Mouse (Mus musculus): ENCODE measurements at regions not wholly inside any gene's neighbourhood (a gene's known extent, or its start where the extent isn't known, plus 50 kb on each side); places are given as distances from the start of the nearest gene placed in this dataset.

- no peak for DNase-seq (ENCODE audit: low spot score in 2 of 2)
Measured at GRCm38 (mm10) chr13:28528898-28529511, 271.7 kb downstream of the Gm11361 start.

- no peak for DNase-seq (ENCODE audit: low spot score in 2 of 2)
Measured at GRCm38 (mm10) chr13:28526299-28526698, 269.0 kb downstream of the Gm11361 start.

GRCm38 (mm10) chr13:28524411-28524810 is 267.1 kb downstream of the Gm11361 start:
- no peak for DNase-seq (ENCODE audit: low spot score in 2 of 2)

- no peak for DNase-seq (ENCODE audit: low spot score in 2 of 2)
Measured at GRCm38 (mm10) chr13:28520127-28520482, 262.8 kb downstream of the Gm11361 start.

- no peak for DNase-seq (ENCODE audit: low spot score in 2 of 2)
Measured at GRCm38 (mm10) chr13:28519383-28520126, 262.2 kb downstream of the Gm11361 start.

- DNase-seq (ENCODE audit: low spot score in 2 of 2), result no peak
Measured at GRCm38 (mm10) chr13:28517161-28517560, 259.8 kb downstream of the Gm11361 start.

GRCm38 (mm10) chr13:28516636-28517035 is 259.3 kb downstream of the Gm11361 start:
- peak; percentile 49 to 61 for DNase-seq (ENCODE audit: low spot score in 2 of 2)

GRCm38 (mm10) chr13:28514245-28514644 is 256.9 kb downstream of the Gm11361 start:
- no peak for DNase-seq (ENCODE audit: low spot score in 2 of 2)

GRCm38 (mm10) chr13:28513336-28513735 is 256.0 kb downstream of the Gm11361 start:
- no peak for DNase-seq (ENCODE audit: low spot score in 2 of 2)

- peak; percentile 96 to 97 for DNase-seq (ENCODE audit: low spot score in 2 of 2)
Measured at GRCm38 (mm10) chr13:28512573-28513334, 255.4 kb downstream of the Gm11361 start.

GRCm38 (mm10) chr13:28508184-28508583 is 250.9 kb downstream of the Gm11361 start:
- DNase-seq (ENCODE audit: low spot score in 2 of 2), result no peak

GRCm38 (mm10) chr13:28507783-28508182 is 250.5 kb downstream of the Gm11361 start:
- DNase-seq (ENCODE audit: low spot score in 2 of 2), result no peak

- DNase-seq (ENCODE audit: low spot score in 2 of 2), result no peak
Measured at GRCm38 (mm10) chr13:28504340-28504739, 247.0 kb downstream of the Gm11361 start.

- DNase-seq (ENCODE audit: low spot score in 2 of 2), result peak; percentile 66 to 71
Measured at GRCm38 (mm10) chr13:28502171-28502570, 244.8 kb downstream of the Gm11361 start.

GRCm38 (mm10) chr13:28500697-28501096 is 243.4 kb downstream of the Gm11361 start:
- no peak for DNase-seq (ENCODE audit: low spot score in 2 of 2)

GRCm38 (mm10) chr13:28497483-28497882 is 240.2 kb downstream of the Gm11361 start:
- DNase-seq (ENCODE audit: low spot score in 2 of 2), result no peak

- no peak for DNase-seq (ENCODE audit: low spot score in 2 of 2)
Measured at GRCm38 (mm10) chr13:28492015-28492414, 234.7 kb downstream of the Gm11361 start.

GRCm38 (mm10) chr13:28483727-28484126 is 226.4 kb downstream of the Gm11361 start:
- no peak for DNase-seq (ENCODE audit: low spot score in 2 of 2)

GRCm38 (mm10) chr13:28481224-28481965 is 224.1 kb downstream of the Gm11361 start:
- DNase-seq (ENCODE audit: low spot score in 2 of 2), result no peak

GRCm38 (mm10) chr13:28466151-28466550 is 208.8 kb downstream of the Gm11361 start:
- no peak for DNase-seq (ENCODE audit: low spot score in 2 of 2)

- DNase-seq (ENCODE audit: low spot score in 2 of 2), result no peak
Measured at GRCm38 (mm10) chr13:28465187-28465880, 208.0 kb downstream of the Gm11361 start.

Measured in thymus, postnatal 10 days (tissue).